Mouse (Mus musculus) G1E (cell line): ENCODE measurements around the gene Rbm25.

Experiments
- CTCF ChIP-seq: IDR thresholded peaks from 2 replicates; pipeline ENCODE4 v1.5.1; 2012; ENCODE audit warnings: low read depth, low read length, inconsistent platforms, mixed read lengths
- GATA1 ChIP-seq: IDR thresholded peaks from 2 replicates; pipeline ENCODE4 v1.6.1; 2012; ENCODE audit warnings: borderline replicate concordance, low read length, inconsistent platforms, mixed read lengths
- GATA2 ChIP-seq: IDR thresholded peaks from 2 replicates; pipeline ENCODE4 v1.6.1; 2012; ENCODE audit warnings: low read depth, low read length, inconsistent platforms, borderline replicate concordance
- POLR2AphosphoS5 ChIP-seq: IDR thresholded peaks from 2 replicates; pipeline ENCODE4 v1.6.1; 2012; ENCODE audit warnings: low read depth, low read length, inconsistent platforms; ENCODE audit not compliant: insufficient replicate concordance
- TAL1 ChIP-seq: conservative IDR thresholded peaks from 2 replicates; pipeline ENCODE4 v1.6.1; 2012; ENCODE audit warnings: low read depth, low read length, inconsistent platforms, mixed read lengths

DNA sequence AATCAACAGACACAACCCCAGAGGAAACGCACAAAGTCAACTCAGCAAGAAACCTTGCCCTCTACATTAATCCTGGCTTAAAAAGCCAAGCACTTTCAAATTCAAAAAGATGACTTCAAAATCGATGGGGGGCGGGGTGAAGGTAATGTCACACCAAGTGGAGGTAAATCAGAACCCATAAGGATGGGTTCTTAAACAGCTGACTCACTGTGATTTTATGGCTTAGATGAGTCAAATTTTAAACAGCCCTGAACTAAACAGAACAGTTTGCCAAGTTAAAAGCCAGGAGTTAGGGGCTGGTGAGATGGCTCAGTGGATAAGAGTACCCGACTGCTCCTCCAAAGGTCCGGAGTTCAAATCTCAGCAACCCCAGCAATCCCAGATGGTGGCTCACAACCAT is 44.4 kb upstream of the Rbm25 start:
- TF ChIP-seq CTCF: no peak
- TF ChIP-seq TAL1: no peak
- TF ChIP-seq GATA1: no peak
- no peak for TF ChIP-seq POLR2AphosphoS5
- TF ChIP-seq GATA2: no peak
